Mouse (Mus musculus): ENCODE measurements at regions not wholly inside any gene's neighbourhood (a gene's known extent, or its start where the extent isn't known, plus 50 kb on each side); places are given as distances from the start of the nearest gene placed in this dataset.
A peak's percentile ranks its signal among the peaks of the same experiment; 100 is the strongest.

- DNase-seq (ENCODE audit: low spot score in 2 of 2) = no peak
Observed at GRCm38 (mm10) chrX:10984894-10985293, 270.1 kb downstream of the Mid1ip1 start.

- no peak for DNase-seq (ENCODE audit: low spot score in 2 of 2)
Observed at GRCm38 (mm10) chrX:10991871-10992210, 277.0 kb downstream of the Mid1ip1 start.

- DNase-seq (ENCODE audit: low spot score in 2 of 2) = no peak
Observed at GRCm38 (mm10) chrX:10992211-10993004, 277.6 kb downstream of the Mid1ip1 start.

- no peak for DNase-seq (ENCODE audit: low spot score in 2 of 2)
Observed at GRCm38 (mm10) chrX:10993005-10993377, 278.2 kb downstream of the Mid1ip1 start.

GRCm38 (mm10) chrX:10994910-10995309 is 280.1 kb downstream of the Mid1ip1 start:
- no peak for DNase-seq (ENCODE audit: low spot score in 2 of 2)

- DNase-seq (ENCODE audit: low spot score in 2 of 2) = no peak
Observed at GRCm38 (mm10) chrX:11001180-11001579, 286.4 kb downstream of the Mid1ip1 start.

- DNase-seq (ENCODE audit: low spot score in 2 of 2) = no peak
Observed at GRCm38 (mm10) chrX:11039278-11039677, 259.8 kb upstream of the H2al1a start.

GRCm38 (mm10) chrX:11046769-11047168 is 252.3 kb upstream of the H2al1a start:
- DNase-seq (ENCODE audit: low spot score in 2 of 2) = no peak

- no peak for DNase-seq (ENCODE audit: low spot score in 2 of 2)
Observed at GRCm38 (mm10) chrX:11082171-11082570, 216.9 kb upstream of the H2al1a start.

GRCm38 (mm10) chrX:11082845-11083244 is 216.2 kb upstream of the H2al1a start:
- DNase-seq (ENCODE audit: low spot score in 2 of 2) = no peak

GRCm38 (mm10) chrX:11086257-11087072 is 212.6 kb upstream of the H2al1a start:
- DNase-seq (ENCODE audit: low spot score in 2 of 2) = no peak

- peak in 1 of 2 experiments; percentile 24 for DNase-seq (ENCODE audit: low spot score in 2 of 2)
Observed at GRCm38 (mm10) chrX:11087913-11088312, 211.1 kb upstream of the H2al1a start.

GRCm38 (mm10) chrX:11088506-11088905 is 210.6 kb upstream of the H2al1a start:
- no peak for DNase-seq (ENCODE audit: low spot score in 2 of 2)

- DNase-seq (ENCODE audit: low spot score in 2 of 2) = peak in 1 of 2 experiments; percentile 27
Observed at GRCm38 (mm10) chrX:11090432-11090831, 208.6 kb upstream of the H2al1a start.

GRCm38 (mm10) chrX:11097581-11098254 is 201.3 kb upstream of the H2al1a start:
- DNase-seq (ENCODE audit: low spot score in 2 of 2) = no peak

GRCm38 (mm10) chrX:11098366-11098765 is 200.7 kb upstream of the H2al1a start:
- no peak for DNase-seq (ENCODE audit: low spot score in 2 of 2)

- DNase-seq (ENCODE audit: low spot score in 2 of 2) = no peak
Observed at GRCm38 (mm10) chrX:11099146-11100087, 199.6 kb upstream of the H2al1a start.

GRCm38 (mm10) chrX:11100935-11101334 is 198.1 kb upstream of the H2al1a start:
- DNase-seq (ENCODE audit: low spot score in 2 of 2) = peak in 1 of 2 experiments; percentile 22

- no peak for DNase-seq (ENCODE audit: low spot score in 2 of 2)
Observed at GRCm38 (mm10) chrX:11131253-11131652, 167.8 kb upstream of the H2al1a start.

- peak; percentile 21 to 53 for DNase-seq (ENCODE audit: low spot score in 2 of 2)
Observed at GRCm38 (mm10) chrX:11139971-11140421, 159.1 kb upstream of the H2al1a start.

- DNase-seq (ENCODE audit: low spot score in 2 of 2) = no peak
Observed at GRCm38 (mm10) chrX:11141294-11141693, 157.8 kb upstream of the H2al1a start.

Data from adrenal gland, adult 18-20 months (tissue).